Mouse (Mus musculus) right cerebral cortex, postnatal 25 days (tissue): Measurements from ENCODE around the gene Pfn2.
"Not testable (repeated sequence)": the region's sequence is repeated elsewhere in the genome, so short reads cannot be mapped to it uniquely, and the experiment has no call there.

Experiments
- DNase-seq: peaks from one replicate; pipeline ENCODE4 v3.0.0; 2022

Gene Pfn2

GRCm38 (mm10) chr3:57847760-57848185, at the start of gene Pfn2:
Pfn2 (minus strand) TSS chr3:57848079.
- DNase-seq = peak; percentile 87

- peak; percentile 33 for DNase-seq
Measured at GRCm38 (mm10) chr3:57882945-57883344, 35.1 kb upstream of the Pfn2 start.

- DNase-seq = peak; percentile 69
Measured at GRCm38 (mm10) chr3:57846912-57847759, 743 bp downstream of the Pfn2 start.

- DNase-seq = no peak
Measured at GRCm38 (mm10) chr3:57846662-57846911, 1.3 kb downstream of the Pfn2 start.

- DNase-seq = peak; percentile 49
Measured at GRCm38 (mm10) chr3:57845786-57846661, 1.9 kb downstream of the Pfn2 start.

- DNase-seq = no peak
Measured at GRCm38 (mm10) chr3:57843775-57844174, 4.1 kb downstream of the Pfn2 start.

- no peak for DNase-seq
Measured at GRCm38 (mm10) chr3:57836911-57837310, 11.0 kb downstream of the Pfn2 start.

- no peak for DNase-seq
Measured at GRCm38 (mm10) chr3:57833585-57833984, 14.3 kb downstream of the Pfn2 start.

GRCm38 (mm10) chr3:57825866-57826265, 22.0 kb downstream of the Pfn2 start:
- DNase-seq = no peak

- no peak for DNase-seq
Measured at GRCm38 (mm10) chr3:57815447-57815846, 32.4 kb downstream of the Pfn2 start.

- not testable (repeated sequence) for DNase-seq
Measured at GRCm38 (mm10) chr3:57795071-57795470, 52.8 kb downstream of the Pfn2 start.
